Mouse (Mus musculus): ENCODE measurements at regions not wholly inside any gene's neighbourhood (a gene's known extent, or its start where the extent isn't known, plus 50 kb on each side); places are given as distances from the start of the nearest gene placed in this dataset.
A peak's percentile ranks its signal among the peaks of the same experiment; 100 is the strongest.

- Histone ChIP-seq H3K4me1 (ENCODE audit: control insufficient read depth in 2 of 2, insufficient read depth in 2 of 2, low read length in 2 of 2) (no peaks in the 10 kb centered on the region), H3K27me3 (ENCODE audit: control insufficient read depth, insufficient read depth, low read length) (no peaks in the 10 kb centered on the region), H3K4me3 (ENCODE audit: control insufficient read depth in 1 of 2, insufficient read depth in 1 of 2, low read depth in 1 of 2, low read length in 2 of 2) (no peak overlapping the region), H3K9me3 (ENCODE audit: control insufficient read depth, low read length) (no peaks in the 10 kb centered on the region), H3K9ac (ENCODE audit: low read length) (no peak overlapping the region), H3K27ac (replicated peaks in 1 of 2; ENCODE audit: control insufficient read depth in 1 of 2, insufficient read depth in 1 of 2, low read depth in 2 of 2, low read length in 2 of 2) (no peak overlapping the region), H3K4me2 (ENCODE audit: low read length) (no peak overlapping the region), H3K36me3 (ENCODE audit: control insufficient read depth, insufficient read depth, low read length) (no peaks in the 10 kb centered on the region)
- peak; percentile 66; the same call in 1 of the 2 replicates for ATAC-seq (ENCODE audit: insufficient number of reproducible peaks, insufficient read depth, low FRiP score, low read depth)
- 45% methylated on average over 4 of the region's 4 CpGs for WGBS
Measured at GRCm38 (mm10) chr5:39437463-39438201, 317.6 kb downstream of the Hs3st1 start.

DNA sequence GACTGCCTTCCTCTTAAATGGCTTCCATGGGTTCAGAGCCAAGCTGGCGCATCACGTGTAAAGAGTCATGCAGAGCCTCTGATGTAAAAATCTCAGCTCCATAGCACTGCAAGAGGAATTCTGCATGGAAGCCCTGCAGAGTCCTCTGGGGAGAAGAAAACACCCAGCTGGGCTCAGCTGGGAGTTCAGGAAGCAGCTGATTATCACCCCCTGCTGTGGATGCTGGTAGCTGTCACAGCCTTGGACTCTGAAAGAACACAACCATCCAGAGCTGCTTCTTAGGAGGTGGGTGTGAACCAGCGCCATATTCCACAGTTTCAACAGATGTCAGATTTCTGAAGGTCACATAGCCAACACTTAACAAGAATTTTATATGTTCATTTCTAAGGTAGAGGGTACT lies 329.2 kb downstream of the Hs3st1 start:
- no peaks in the 10 kb centered on the region for H3K36me3 ChIP-seq (ENCODE audit: control insufficient read depth, insufficient read depth, low read length)

GRCm38 (mm10) chr5:39423720-39424119 lies 331.6 kb downstream of the Hs3st1 start:
- no peak overlapping the region for H3K4me3 ChIP-seq (ENCODE audit: control insufficient read depth in 1 of 2, insufficient read depth in 1 of 2, low read depth in 1 of 2, low read length in 2 of 2)
- no peaks in the 10 kb centered on the region for H3K36me3 ChIP-seq (ENCODE audit: control insufficient read depth, insufficient read depth, low read length)
- no peaks in the 10 kb centered on the region for H3K4me1 ChIP-seq (ENCODE audit: control insufficient read depth in 2 of 2, insufficient read depth in 2 of 2, low read length in 2 of 2)
- no peak overlapping the region for H3K27ac ChIP-seq (replicated peaks in 1 of 2; ENCODE audit: control insufficient read depth in 1 of 2, insufficient read depth in 1 of 2, low read depth in 2 of 2, low read length in 2 of 2)
- no peak for ATAC-seq (ENCODE audit: insufficient number of reproducible peaks, insufficient read depth, low FRiP score, low read depth)
- H3K9ac ChIP-seq (ENCODE audit: low read length) = no peak overlapping the region
- no peak overlapping the region for H3K4me2 ChIP-seq (ENCODE audit: low read length)
- H3K27me3 ChIP-seq (ENCODE audit: control insufficient read depth, insufficient read depth, low read length) = peaks cover 7% of the 10 kb centered on the region; the same call in 1 of the 2 replicates
- 90% methylated on average over 9 of the region's 9 CpGs for WGBS
- H3K9me3 ChIP-seq (ENCODE audit: control insufficient read depth, low read length) = no peaks in the 10 kb centered on the region

More for the DNA sequence above, 329.2 kb downstream of the Hs3st1 start:
- ATAC-seq (ENCODE audit: insufficient number of reproducible peaks, insufficient read depth, low FRiP score, low read depth) = no peak
- Histone ChIP-seq H3K9me3 (ENCODE audit: control insufficient read depth, low read length) (no peaks in the 10 kb centered on the region), H3K27me3 (ENCODE audit: control insufficient read depth, insufficient read depth, low read length) (peaks cover 7% of the 10 kb centered on the region; the same call in 1 of the 2 replicates), H3K4me2 (ENCODE audit: low read length) (no peak overlapping the region), H3K4me1 (ENCODE audit: control insufficient read depth in 2 of 2, insufficient read depth in 2 of 2, low read length in 2 of 2) (no peaks in the 10 kb centered on the region), H3K27ac (replicated peaks in 1 of 2; ENCODE audit: control insufficient read depth in 1 of 2, insufficient read depth in 1 of 2, low read depth in 2 of 2, low read length in 2 of 2) (no peak overlapping the region), H3K9ac (ENCODE audit: low read length) (no peak overlapping the region), H3K4me3 (ENCODE audit: control insufficient read depth in 1 of 2, insufficient read depth in 1 of 2, low read depth in 1 of 2, low read length in 2 of 2) (no peak overlapping the region)
- WGBS = 44% methylated on average over 3 of the region's 3 CpGs

- Histone ChIP-seq H3K4me2 (ENCODE audit: low read length) (no peak overlapping the region), H3K9me3 (ENCODE audit: control insufficient read depth, low read length) (no peaks in the 10 kb centered on the region), H3K4me1 (ENCODE audit: control insufficient read depth in 2 of 2, insufficient read depth in 2 of 2, low read length in 2 of 2) (no peaks in the 10 kb centered on the region), H3K4me3 (ENCODE audit: control insufficient read depth in 1 of 2, insufficient read depth in 1 of 2, low read depth in 1 of 2, low read length in 2 of 2) (no peak overlapping the region), H3K36me3 (ENCODE audit: control insufficient read depth, insufficient read depth, low read length) (no peaks in the 10 kb centered on the region), H3K9ac (ENCODE audit: low read length) (no peak overlapping the region), H3K27me3 (ENCODE audit: control insufficient read depth, insufficient read depth, low read length) (peaks cover 4% of the 10 kb centered on the region; the same call in 1 of the 2 replicates), H3K27ac (replicated peaks in 1 of 2; ENCODE audit: control insufficient read depth in 1 of 2, insufficient read depth in 1 of 2, low read depth in 2 of 2, low read length in 2 of 2) (no peak overlapping the region)
- 81% methylated on average over 1 of the region's 1 CpGs for WGBS
- no peak for ATAC-seq (ENCODE audit: insufficient number of reproducible peaks, insufficient read depth, low FRiP score, low read depth)
Measured at GRCm38 (mm10) chr5:39418795-39419194, 336.5 kb downstream of the Hs3st1 start.

- peaks cover 4% of the 10 kb centered on the region; the same call in 1 of the 2 replicates for H3K27me3 ChIP-seq (ENCODE audit: control insufficient read depth, insufficient read depth, low read length)
- ATAC-seq (ENCODE audit: insufficient number of reproducible peaks, insufficient read depth, low FRiP score, low read depth) = no peak
Measured at GRCm38 (mm10) chr5:39417845-39418154, 337.5 kb downstream of the Hs3st1 start.

DNA sequence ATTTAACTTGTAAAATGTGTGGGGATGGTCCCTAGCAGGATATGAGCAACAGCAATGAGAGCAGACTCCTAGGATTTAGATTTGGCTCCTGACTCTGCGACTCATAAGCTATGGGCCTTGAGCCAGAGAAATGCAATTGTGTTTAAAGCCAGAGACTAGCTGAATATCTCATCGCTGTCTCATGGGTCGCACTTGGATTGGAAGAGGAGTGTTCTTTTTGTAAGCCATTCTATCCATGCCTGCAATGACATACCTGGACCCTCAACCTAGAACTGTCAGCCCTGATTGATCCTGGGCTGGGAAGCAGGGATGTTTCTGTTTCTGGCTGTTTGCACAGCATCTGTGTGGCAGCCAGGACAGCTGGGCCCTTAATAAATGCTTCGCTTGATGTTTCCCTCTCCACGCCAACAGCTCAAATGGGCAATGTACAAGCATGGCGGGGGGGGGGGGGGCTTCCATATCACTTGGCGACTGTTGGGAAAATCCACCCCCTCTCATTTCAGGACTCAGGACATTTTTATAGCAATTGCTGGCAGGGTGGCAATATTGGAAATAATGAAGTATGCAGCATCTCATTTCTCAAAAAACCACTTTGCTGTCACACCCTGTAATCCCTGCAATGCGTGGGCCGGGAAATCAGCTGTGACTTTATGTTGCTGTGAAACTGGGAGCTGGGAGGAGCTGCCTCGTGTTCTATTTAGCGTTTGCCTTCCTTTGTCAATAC lies 338.0 kb downstream of the Hs3st1 start:
- Histone ChIP-seq H3K27me3 (ENCODE audit: control insufficient read depth, insufficient read depth, low read length) (peaks cover 4% of the 10 kb centered on the region; the same call in 1 of the 2 replicates), H3K9me3 (ENCODE audit: control insufficient read depth, low read length) (no peaks in the 10 kb centered on the region), H3K4me2 (ENCODE audit: low read length) (no peak overlapping the region), H3K9ac (ENCODE audit: low read length) (no peak overlapping the region), H3K4me3 (ENCODE audit: control insufficient read depth in 1 of 2, insufficient read depth in 1 of 2, low read depth in 1 of 2, low read length in 2 of 2) (no peak overlapping the region), H3K36me3 (ENCODE audit: control insufficient read depth, insufficient read depth, low read length) (no peaks in the 10 kb centered on the region), H3K27ac (replicated peaks in 1 of 2; ENCODE audit: control insufficient read depth in 1 of 2, insufficient read depth in 1 of 2, low read depth in 2 of 2, low read length in 2 of 2) (no peak overlapping the region), H3K4me1 (ENCODE audit: control insufficient read depth in 2 of 2, insufficient read depth in 2 of 2, low read length in 2 of 2) (no peaks in the 10 kb centered on the region)
- no peak for ATAC-seq (ENCODE audit: insufficient number of reproducible peaks, insufficient read depth, low FRiP score, low read depth)
- WGBS = 76% methylated on average over 11 of the region's 11 CpGs

More at GRCm38 (mm10) chr5:39417845-39418154, 337.5 kb downstream of the Hs3st1 start:
- H3K4me2 ChIP-seq (ENCODE audit: low read length) = no peak overlapping the region
- no peaks in the 10 kb centered on the region for H3K9me3 ChIP-seq (ENCODE audit: control insufficient read depth, low read length)
- H3K36me3 ChIP-seq (ENCODE audit: control insufficient read depth, insufficient read depth, low read length) = no peaks in the 10 kb centered on the region
- H3K9ac ChIP-seq (ENCODE audit: low read length) = no peak overlapping the region
- H3K27ac ChIP-seq (replicated peaks in 1 of 2; ENCODE audit: control insufficient read depth in 1 of 2, insufficient read depth in 1 of 2, low read depth in 2 of 2, low read length in 2 of 2) = no peak overlapping the region
- H3K4me3 ChIP-seq (ENCODE audit: control insufficient read depth in 1 of 2, insufficient read depth in 1 of 2, low read depth in 1 of 2, low read length in 2 of 2) = no peak overlapping the region
- H3K4me1 ChIP-seq (ENCODE audit: control insufficient read depth in 2 of 2, insufficient read depth in 2 of 2, low read length in 2 of 2) = no peaks in the 10 kb centered on the region
- 81% methylated on average over 3 of the region's 3 CpGs for WGBS

- Histone ChIP-seq H3K27me3 (ENCODE audit: control insufficient read depth, insufficient read depth, low read length) (no peaks in the 10 kb centered on the region), H3K4me3 (ENCODE audit: control insufficient read depth in 1 of 2, insufficient read depth in 1 of 2, low read depth in 1 of 2, low read length in 2 of 2) (no peak overlapping the region), H3K9me3 (ENCODE audit: control insufficient read depth, low read length) (no peaks in the 10 kb centered on the region), H3K4me2 (ENCODE audit: low read length) (no peak overlapping the region), H3K9ac (ENCODE audit: low read length) (no peak overlapping the region), H3K36me3 (ENCODE audit: control insufficient read depth, insufficient read depth, low read length) (no peaks in the 10 kb centered on the region), H3K4me1 (ENCODE audit: control insufficient read depth in 2 of 2, insufficient read depth in 2 of 2, low read length in 2 of 2) (no peaks in the 10 kb centered on the region), H3K27ac (replicated peaks in 1 of 2; ENCODE audit: control insufficient read depth in 1 of 2, insufficient read depth in 1 of 2, low read depth in 2 of 2, low read length in 2 of 2) (no peak overlapping the region)
- 54% methylated on average over 2 of the region's 2 CpGs for WGBS
- no peak for ATAC-seq (ENCODE audit: insufficient number of reproducible peaks, insufficient read depth, low FRiP score, low read depth)
Measured at GRCm38 (mm10) chr5:39416597-39417023, 338.7 kb downstream of the Hs3st1 start.

Data from heart, embryonic 14.5 days (tissue).